Mouse (Mus musculus) macrophage (primary cell): ENCODE data around the gene Dusp15. TPM values are rescaled to one million over a fixed set of nuclear protein-coding genes. Genes with fewer than 3 reads are reported as not detected.

Experiments used
- H3K27ac ChIP-seq: fragments of 350-480 bp; formaldehyde crosslinking; 2 replicates; pipeline ENCODE4 v1.9.0; 2021
- H3K36me3 ChIP-seq: fragments of 350-480 bp; formaldehyde crosslinking; 2 replicates; pipeline ENCODE4 v1.9.0; 2021; ENCODE audit errors: inconsistent target
- H3K4me3 ChIP-seq: fragments of 350-480 bp; formaldehyde crosslinking; 2 replicates; pipeline ENCODE4 v1.9.0; 2021; ENCODE audit errors: inconsistent target
- H3K79me2 ChIP-seq: fragments of 350-480 bp; formaldehyde crosslinking; 2 replicates; pipeline ENCODE4 v1.9.0; 2021; ENCODE audit errors: inconsistent target
- WGBS: methylation state at CpG from one replicate; pipeline ENCODE4 v1.1.7; 2026; ENCODE audit warnings: inconsistent platforms; ENCODE audit not compliant: missing documents; 5-methylcytosine and 5-hydroxymethylcytosine counted together
- polyA plus RNA-seq: library from polyadenylated mRNA; stranded (reverse); fragments of 250-400 nt; gene quantifications from 3 replicates; pipeline ENCODE4 v1.2.4, GENCODE M21; 2018; ENCODE audit warnings: inconsistent platforms
- total RNA-seq, 78 experiments: library from RNA; depleted of rRNA; stranded (reverse); fragments of 250-400 nt; gene quantifications; 1 replicate in 9 of 78; 2 replicates in 24 of 78; 3 replicates in 43 of 78; 4 replicates in 2 of 78; pipeline ENCODE4 v1.2.4; 2018; ENCODE audit warnings: inconsistent platforms in 56 of 78

Dusp15 gene
- total RNA-seq (2018; cell fraction: chromatin; rRNA removed) = not detected
- not detected for total RNA-seq (2018; cell fraction: cytosol; rRNA removed)
- total RNA-seq (2018; cell fraction: nucleus; rRNA removed) = under 1 TPM in 1 of 26 experiments, not detected in 25; 0.12 TPM
- polyA plus RNA-seq = not detected in 3 replicates

DNA sequence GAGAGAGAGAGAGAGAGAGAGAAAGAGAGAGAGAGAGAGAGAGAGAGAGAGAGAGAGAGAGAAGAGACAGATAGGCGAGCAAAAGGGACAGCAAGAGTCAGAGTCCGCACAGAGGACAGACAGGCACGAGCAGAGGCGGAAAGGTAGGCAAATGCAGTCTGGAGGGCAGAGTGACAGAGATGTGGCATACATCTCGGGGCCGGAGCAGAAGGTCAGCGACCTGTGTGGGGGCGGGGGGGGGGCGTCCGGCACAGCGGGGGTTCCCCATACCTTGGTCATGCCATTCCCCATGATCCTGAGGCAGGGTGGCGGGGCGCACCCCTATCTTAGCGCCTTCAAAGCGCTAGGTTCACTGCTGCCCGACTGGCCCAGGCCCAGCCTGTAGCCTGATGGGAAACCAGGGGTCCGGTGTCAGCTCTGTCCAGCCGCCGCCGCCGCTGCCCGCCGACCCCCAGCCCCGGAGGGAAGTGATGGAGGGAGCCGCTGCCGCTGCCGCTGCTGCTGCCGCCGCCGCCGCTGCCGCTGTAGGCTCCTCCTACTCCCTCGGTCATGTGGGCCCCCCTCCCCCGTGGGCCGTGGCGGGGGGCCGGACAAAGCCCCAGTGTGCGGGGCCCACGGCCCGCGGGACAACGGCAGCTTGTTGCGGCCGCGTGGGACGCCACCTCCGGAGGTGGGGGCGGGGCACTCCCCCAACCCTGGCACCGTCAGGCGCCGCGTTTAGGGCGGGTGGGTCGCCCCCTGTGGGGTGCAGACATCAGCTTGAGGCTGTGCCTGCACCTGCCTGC, at the start of gene Dusp15:
Gene Dusp15 (minus strand): TSS at position 634 of the 785 bp plus-strand sequence.
- no peak within 1 kb of the TSS for H3K27ac ChIP-seq
- H3K36me3 ChIP-seq = no peaks in the 10 kb centered on the region
- H3K79me2 ChIP-seq = no peaks in the 10 kb centered on the region
- no peak within 1 kb of the TSS; the same call in 1 of the 2 replicates for H3K4me3 ChIP-seq
- WGBS = 2% methylated on average over 50 of the region's 54 CpGs

- 92% methylated on average over 2 of the region's 4 CpGs for WGBS
- Histone ChIP-seq H3K27ac (no peak overlapping the region), H3K36me3 (no peaks in the 10 kb centered on the region), H3K79me2 (no peaks in the 10 kb centered on the region), H3K4me3 (no peak overlapping the region)
Measured at GRCm38 (mm10) chr2:152997046-152997445, 45.5 kb upstream of the Dusp15 start.

DNA sequence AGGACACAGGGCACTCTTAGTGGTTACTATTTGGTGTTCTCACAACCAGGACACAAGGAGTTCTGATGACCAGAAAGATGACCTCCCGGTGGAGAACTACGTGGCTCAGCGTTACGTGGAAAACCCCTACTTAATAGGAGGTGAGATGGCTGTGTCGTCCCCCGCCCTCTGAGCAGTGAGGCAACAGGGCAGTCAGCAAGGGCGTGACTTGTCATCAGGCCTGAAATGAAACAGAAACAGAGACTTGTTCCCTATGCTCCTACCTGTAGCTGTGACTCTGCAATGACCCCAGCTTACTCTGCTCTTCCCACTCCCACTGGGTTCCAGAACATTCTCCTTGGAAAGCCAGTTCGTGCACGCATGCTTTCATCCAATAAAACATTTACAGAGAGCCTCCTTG, 40.0 kb upstream of the Dusp15 start:
- no peaks in the 10 kb centered on the region for H3K36me3 ChIP-seq
- no peaks in the 10 kb centered on the region for H3K79me2 ChIP-seq
- H3K4me3 ChIP-seq = no peak overlapping the region
- no peak overlapping the region for H3K27ac ChIP-seq
- 78% methylated on average over 9 of the region's 9 CpGs for WGBS

GRCm38 (mm10) chr2:152985582-152985981, 34.1 kb upstream of the Dusp15 start:
- no peak overlapping the region for H3K27ac ChIP-seq
- WGBS = 20% methylated on average over 1 of the region's 1 CpGs
- H3K36me3 ChIP-seq = no peaks in the 10 kb centered on the region
- H3K79me2 ChIP-seq = no peaks in the 10 kb centered on the region
- no peak overlapping the region for H3K4me3 ChIP-seq

DNA sequence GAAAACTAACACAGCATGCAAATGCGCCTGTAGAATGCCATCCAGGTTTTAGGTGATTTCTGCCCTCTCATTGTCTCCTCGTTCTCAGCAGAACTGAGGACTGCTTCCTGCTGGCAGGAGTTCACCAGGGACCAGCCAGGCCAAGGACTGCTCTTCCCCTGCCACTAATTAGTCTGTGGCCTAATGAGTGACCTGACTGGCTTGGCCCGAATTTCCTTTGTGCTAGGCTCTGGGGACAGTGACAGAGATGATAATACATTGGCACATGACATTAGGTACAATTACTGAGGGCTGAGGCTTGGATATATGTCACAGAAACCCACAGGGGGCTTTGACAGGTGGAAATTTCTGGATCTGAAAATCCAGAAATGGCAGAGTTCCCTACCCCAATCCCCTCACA, 25.5 kb upstream of the Dusp15 start:
- Histone ChIP-seq H3K27ac (no peak overlapping the region), H3K36me3 (no peaks in the 10 kb centered on the region), H3K79me2 (no peaks in the 10 kb centered on the region), H3K4me3 (no peak overlapping the region)
- 66% methylated on average over 3 of the region's 3 CpGs for WGBS

DNA sequence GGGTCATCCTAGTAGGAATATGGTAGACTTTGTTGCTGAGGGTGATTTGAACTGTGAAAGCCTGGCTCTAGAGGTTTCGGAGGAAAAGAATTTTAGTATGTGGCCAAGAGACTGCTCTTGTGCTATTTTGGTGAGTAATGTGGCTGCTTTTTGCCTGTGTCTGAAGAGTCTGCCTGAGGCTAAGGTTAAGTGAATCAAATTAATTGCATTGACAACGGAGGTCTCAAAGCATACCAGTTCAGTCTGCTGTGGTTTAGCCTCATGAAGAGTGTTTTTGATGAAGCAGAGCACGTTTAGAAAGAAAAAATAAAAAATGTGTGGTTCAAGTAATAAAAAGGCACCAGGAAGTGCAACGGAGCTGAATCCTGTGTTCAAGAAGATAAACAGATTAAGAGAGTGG, 14.1 kb upstream of the Dusp15 start:
- Histone ChIP-seq H3K79me2 (no peaks in the 10 kb centered on the region), H3K36me3 (no peaks in the 10 kb centered on the region), H3K27ac (no peak overlapping the region), H3K4me3 (no peak overlapping the region)
- 74% methylated on average over 4 of the region's 4 CpGs for WGBS

DNA sequence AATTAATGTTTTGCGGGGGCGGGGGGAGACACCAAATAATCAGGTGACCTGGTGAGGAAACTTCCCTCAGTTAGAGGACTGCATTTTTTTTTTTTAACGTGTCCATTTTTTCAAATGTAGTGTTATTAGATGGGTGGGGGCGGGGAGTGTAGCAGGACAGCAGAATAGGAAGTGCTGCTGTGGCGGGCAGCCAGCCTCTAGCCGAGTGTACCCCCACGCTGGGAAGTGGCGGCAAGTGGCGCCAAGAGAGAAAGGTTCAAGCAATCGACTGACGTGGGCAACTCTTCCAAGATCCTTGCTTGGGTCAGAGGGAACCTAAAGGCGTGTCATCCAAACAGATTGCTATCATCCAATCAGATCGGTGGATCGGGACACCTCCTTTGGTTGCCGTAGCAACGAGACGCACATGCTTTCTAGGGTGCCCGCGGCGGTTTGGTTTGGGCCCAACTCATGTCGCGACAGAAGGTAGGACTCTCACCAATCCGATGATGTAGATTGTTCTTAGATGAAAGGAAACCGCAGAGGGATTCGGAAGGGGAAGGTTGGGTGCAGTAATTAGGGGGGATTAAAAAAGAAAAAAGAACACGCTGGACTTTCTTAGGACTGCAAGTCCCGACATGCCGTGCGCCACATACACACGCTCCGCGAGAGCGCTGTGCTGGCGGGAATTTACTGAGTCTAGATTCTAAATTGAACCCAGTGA, 10.7 kb upstream of the Dusp15 start, which contains the start of gene Ttll9:
Gene Ttll9 (plus strand): TSS at position 395 of the 703 bp plus-strand sequence.
- H3K27ac ChIP-seq = no peak within 1 kb of the TSS
- 3% methylated on average over 34 of the region's 34 CpGs for WGBS

GRCm38 (mm10) chr2:152958116-152958515, 6.6 kb upstream of the Dusp15 start:
- 76% methylated on average over 3 of the region's 3 CpGs for WGBS
- H3K4me3 ChIP-seq = no peak overlapping the region
- H3K79me2 ChIP-seq = no peaks in the 10 kb centered on the region
- no peak overlapping the region for H3K27ac ChIP-seq
- no peaks in the 10 kb centered on the region for H3K36me3 ChIP-seq

More for the DNA sequence above, 10.7 kb upstream of the Dusp15 start, which contains the start of gene Ttll9:
- H3K4me3 ChIP-seq = peak within 1 kb of the TSS; percentile 24
- no peaks in the 10 kb centered on the region for H3K36me3 ChIP-seq
- no peaks in the 10 kb centered on the region for H3K79me2 ChIP-seq

- WGBS = 31% methylated on average over 13 of the region's 13 CpGs
- Histone ChIP-seq H3K4me3 (no peak overlapping the region; the same call in 1 of the 2 replicates), H3K36me3 (no peaks in the 10 kb centered on the region), H3K27ac (no peak overlapping the region), H3K79me2 (no peaks in the 10 kb centered on the region)
Measured at GRCm38 (mm10) chr2:152951850-152952720, 587 bp upstream of the Dusp15 start.

GRCm38 (mm10) chr2:152950358-152951064, 987 bp downstream of the Dusp15 start:
- 67% methylated on average over 6 of the region's 11 CpGs for WGBS
- no peak overlapping the region for H3K4me3 ChIP-seq
- H3K27ac ChIP-seq = no peak overlapping the region
- no peaks in the 10 kb centered on the region for H3K36me3 ChIP-seq
- no peaks in the 10 kb centered on the region for H3K79me2 ChIP-seq

- Histone ChIP-seq H3K27ac (no peak overlapping the region), H3K36me3 (no peaks in the 10 kb centered on the region), H3K4me3 (no peak overlapping the region), H3K79me2 (no peaks in the 10 kb centered on the region)
- WGBS = 86% methylated on average over 5 of the region's 5 CpGs
Measured at GRCm38 (mm10) chr2:152948438-152949020, 3.0 kb downstream of the Dusp15 start.

- WGBS = 70% methylated on average over 7 of the region's 7 CpGs
- no peak overlapping the region for H3K27ac ChIP-seq
- H3K36me3 ChIP-seq = no peaks in the 10 kb centered on the region
- no peak overlapping the region for H3K4me3 ChIP-seq
- H3K79me2 ChIP-seq = no peaks in the 10 kb centered on the region
Measured at GRCm38 (mm10) chr2:152947098-152947497, 4.4 kb downstream of the Dusp15 start.

GRCm38 (mm10) chr2:152944013-152944412, 7.5 kb downstream of the Dusp15 start:
- Histone ChIP-seq H3K4me3 (no peak overlapping the region), H3K27ac (no peak overlapping the region), H3K36me3 (no peaks in the 10 kb centered on the region), H3K79me2 (no peaks in the 10 kb centered on the region)
- 56% methylated on average over 9 of the region's 9 CpGs for WGBS
